Mouse (Mus musculus): ENCODE results near the gene Pik3c2b. TPM values are rescaled to one million over a fixed set of nuclear protein-coding genes. Genes with fewer than 3 reads are reported as not detected.
"Not testable (repeated sequence)": the region's sequence is repeated elsewhere in the genome, so short reads cannot be mapped to it uniquely, and the experiment has no call there.

Pik3c2b gene
- polyA plus RNA-seq, 1 experiment from 2014 or later, result 6.3 TPM

DNA sequence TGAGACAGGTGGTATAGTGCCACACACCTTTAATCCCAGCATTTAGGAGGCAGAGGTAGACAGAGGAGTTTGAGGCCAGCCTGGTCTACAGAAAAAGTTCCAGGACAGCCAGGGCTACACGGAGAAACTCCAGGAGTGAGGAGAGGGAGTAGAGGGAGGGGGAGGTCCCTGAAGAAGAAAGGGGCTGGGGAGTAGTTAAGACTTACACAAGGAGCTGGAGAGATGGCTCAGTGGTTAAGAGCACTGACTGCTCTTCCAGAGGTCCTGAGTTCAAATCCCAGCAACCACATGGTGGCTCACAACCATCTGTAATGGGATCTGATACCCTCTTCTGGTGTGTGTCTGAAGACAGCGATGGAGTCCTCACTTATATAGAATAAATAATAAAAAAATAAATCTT lies 23.5 kb upstream of the Pik3c2b start:
- peaks cover 24% of the 10 kb centered on the region for H3K36me3 ChIP-seq
- H3K9me3 ChIP-seq (replicated peaks); H3K4me2 ChIP-seq; H3K27me3 ChIP-seq; ATAC-seq (replicated peaks; ENCODE audit: low FRiP score); H3K4me1 ChIP-seq; H3K9ac ChIP-seq; H3K27ac ChIP-seq; H3K4me3 ChIP-seq (replicated peaks): not testable (repeated sequence)
- 98% methylated on average over 2 of the region's 2 CpGs for WGBS

DNA sequence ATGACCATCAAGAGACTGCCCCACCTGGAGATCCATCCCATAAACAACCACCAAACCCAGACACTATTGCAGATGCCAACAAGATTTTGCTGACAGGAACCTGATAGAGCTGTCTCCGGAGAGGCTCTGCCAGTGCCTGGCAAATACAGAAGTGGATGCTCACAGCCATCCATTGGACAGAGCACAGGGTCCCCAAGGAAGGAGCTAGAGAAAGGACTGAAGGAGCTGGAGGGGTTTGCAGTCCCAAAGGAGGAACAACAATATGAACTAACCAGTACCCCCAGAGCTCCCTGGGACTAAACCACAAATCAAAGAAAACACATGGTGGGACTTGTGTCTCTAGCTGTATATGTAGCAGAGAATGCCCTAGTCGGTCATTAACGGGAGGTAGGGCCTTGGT lies 21.7 kb upstream of the Pik3c2b start:
- Histone ChIP-seq H3K4me3 (replicated peaks) (peak overlapping the region; percentile 94), H3K4me2 (peak overlapping the region; percentile 60), H3K36me3 (peaks cover 10% of the 10 kb centered on the region)
- not testable (repeated sequence) for ATAC-seq (replicated peaks; ENCODE audit: low FRiP score); H3K27ac ChIP-seq; H3K4me1 ChIP-seq; H3K9ac ChIP-seq; H3K9me3 ChIP-seq (replicated peaks); H3K27me3 ChIP-seq
- WGBS, result 90% methylated on average over 3 of the region's 3 CpGs

DNA sequence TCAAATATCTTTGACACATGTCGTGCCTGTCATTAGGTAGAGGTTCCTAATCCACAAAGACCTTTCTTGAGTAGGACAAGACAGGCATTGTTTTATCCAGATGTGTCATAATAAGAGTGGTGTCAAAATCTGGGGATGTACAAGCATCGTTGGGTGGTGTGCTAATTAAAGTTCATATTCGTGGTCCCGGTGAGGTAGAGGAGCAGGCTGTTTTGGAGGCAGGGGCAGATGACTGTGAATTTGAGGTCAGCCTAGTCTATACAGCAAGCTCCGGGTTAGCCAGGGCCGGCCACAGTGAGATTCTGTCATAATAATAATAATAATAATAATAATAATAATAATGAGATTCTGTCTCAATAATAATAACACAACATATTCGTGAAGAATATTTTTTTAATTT lies 21.0 kb upstream of the Pik3c2b start:
- no peak for ATAC-seq (replicated peaks; ENCODE audit: low FRiP score)
- Histone ChIP-seq H3K27me3 (no peaks in the 10 kb centered on the region), H3K27ac (no peak overlapping the region), H3K4me2 (peak overlapping the region; percentile 60), H3K4me3 (replicated peaks) (peak overlapping the region; percentile 94), H3K4me1 (peaks cover 8% of the 10 kb centered on the region), H3K9ac (peak overlapping the region; percentile 97), H3K36me3 (peaks cover 3% of the 10 kb centered on the region; the same call in 1 of the 2 replicates), H3K9me3 (replicated peaks) (no peaks in the 10 kb centered on the region)
- 38% methylated on average over 7 of the region's 7 CpGs for WGBS

- no peaks in the 10 kb centered on the region for H3K9me3 ChIP-seq (replicated peaks)
- peak overlapping the region; percentile 94 for H3K4me3 ChIP-seq (replicated peaks)
- ATAC-seq (replicated peaks; ENCODE audit: low FRiP score), result peak; percentile 97
- 1% methylated on average over 40 of the region's 40 CpGs for WGBS
- no peaks in the 10 kb centered on the region for H3K27me3 ChIP-seq
- H3K4me2 ChIP-seq, result peak overlapping the region; percentile 60
- H3K9ac ChIP-seq, result peak overlapping the region; percentile 97
- peaks cover 8% of the 10 kb centered on the region for H3K4me1 ChIP-seq
- peak overlapping the region; percentile 95 for H3K27ac ChIP-seq
- 0 out of 2 replicates have a peak, but pooled peaks cover 3% of the 10 kb centered on the region for H3K36me3 ChIP-seq
Measured at GRCm38 (mm10) chr1:133025051-133025795, 20.2 kb upstream of the Pik3c2b start.

GRCm38 (mm10) chr1:133025796-133026190 lies 19.7 kb upstream of the Pik3c2b start:
- H3K27me3 ChIP-seq; H3K36me3 ChIP-seq; H3K4me1 ChIP-seq; H3K9me3 ChIP-seq (replicated peaks); ATAC-seq (replicated peaks; ENCODE audit: low FRiP score); H3K27ac ChIP-seq: not testable (repeated sequence)
- Histone ChIP-seq H3K9ac (peak overlapping the region; percentile 97), H3K4me2 (peak overlapping the region; percentile 60), H3K4me3 (replicated peaks) (peak overlapping the region; percentile 94)
- WGBS, result 30% methylated on average over 23 of the region's 23 CpGs

GRCm38 (mm10) chr1:133027126-133027525 lies 18.3 kb upstream of the Pik3c2b start:
- Histone ChIP-seq H3K4me1 (peaks cover 8% of the 10 kb centered on the region), H3K4me2 (no peak overlapping the region), H3K27me3 (no peaks in the 10 kb centered on the region), H3K4me3 (replicated peaks) (no peak overlapping the region), H3K9ac (no peak overlapping the region), H3K27ac (no peak overlapping the region), H3K36me3 (no peaks in the 10 kb centered on the region), H3K9me3 (replicated peaks) (no peaks in the 10 kb centered on the region)
- no peak for ATAC-seq (replicated peaks; ENCODE audit: low FRiP score)
- WGBS, result 94% methylated on average over 2 of the region's 2 CpGs

DNA sequence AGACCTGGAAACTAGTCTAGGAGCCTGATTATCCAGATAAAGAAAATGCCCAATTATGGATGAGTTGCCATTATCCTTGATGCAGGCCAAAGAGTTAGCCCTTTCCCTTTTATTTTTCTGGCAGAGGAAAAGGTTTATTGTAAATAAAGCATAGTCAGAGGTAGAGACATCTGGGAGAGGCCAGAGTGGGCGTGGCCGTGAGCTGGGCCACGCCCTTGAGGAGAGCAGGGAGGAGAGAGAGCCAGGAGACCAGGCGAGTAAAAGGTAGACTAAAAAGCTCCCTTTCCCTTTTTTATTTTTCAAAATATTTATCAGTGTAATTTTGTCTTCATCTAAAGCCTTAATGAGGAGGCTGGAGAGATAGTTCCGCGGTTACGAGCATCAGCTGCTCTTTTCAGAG lies 17.5 kb upstream of the Pik3c2b start:
- H3K27me3 ChIP-seq, result no peaks in the 10 kb centered on the region
- WGBS, result 40% methylated on average over 7 of the region's 7 CpGs

GRCm38 (mm10) chr1:133029744-133030143 lies 15.7 kb upstream of the Pik3c2b start:
- no peaks in the 10 kb centered on the region for H3K36me3 ChIP-seq
- no peak overlapping the region for H3K9ac ChIP-seq
- no peak overlapping the region for H3K27ac ChIP-seq
- H3K4me1 ChIP-seq, result peaks cover 9% of the 10 kb centered on the region
- no peak for ATAC-seq (replicated peaks; ENCODE audit: low FRiP score)
- no peaks in the 10 kb centered on the region for H3K9me3 ChIP-seq (replicated peaks)
- H3K4me2 ChIP-seq, result no peak overlapping the region
- no peak overlapping the region for H3K4me3 ChIP-seq (replicated peaks)
- no peaks in the 10 kb centered on the region for H3K27me3 ChIP-seq
- 76% methylated on average over 3 of the region's 3 CpGs for WGBS

More for the DNA sequence above, 17.5 kb upstream of the Pik3c2b start:
- no peak overlapping the region for H3K4me3 ChIP-seq (replicated peaks)
- peaks cover 15% of the 10 kb centered on the region for H3K4me1 ChIP-seq
- H3K9me3 ChIP-seq (replicated peaks), result no peaks in the 10 kb centered on the region
- ATAC-seq (replicated peaks; ENCODE audit: low FRiP score), result no peak
- no peak overlapping the region for H3K4me2 ChIP-seq
- H3K27ac ChIP-seq, result no peak overlapping the region
- no peaks in the 10 kb centered on the region for H3K36me3 ChIP-seq
- no peak overlapping the region for H3K9ac ChIP-seq

DNA sequence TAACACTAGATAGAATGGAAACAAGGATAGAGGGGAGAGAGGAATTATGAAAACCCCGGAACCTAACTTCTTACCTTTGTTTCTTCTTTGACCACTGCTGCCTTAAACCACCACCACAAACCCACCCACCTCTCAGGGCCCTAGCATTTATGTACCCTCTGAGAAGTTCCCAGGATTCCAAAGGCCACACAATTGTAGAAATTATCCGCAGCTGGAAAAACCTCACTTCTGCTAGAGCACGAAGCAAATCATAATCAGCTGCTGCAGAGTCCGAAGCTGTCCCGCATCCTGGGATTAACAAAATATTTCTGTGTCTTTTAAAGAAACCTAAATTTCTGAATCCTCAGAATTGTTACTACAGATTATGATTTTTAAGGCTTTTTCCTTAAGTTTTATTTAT lies 15.0 kb upstream of the Pik3c2b start, which contains the start of gene Mdm4:
Gene Mdm4 (minus strand): TSS at position 101 of the 400 bp plus-strand sequence.
- ATAC-seq (replicated peaks; ENCODE audit: low FRiP score), result no peak

DNA sequence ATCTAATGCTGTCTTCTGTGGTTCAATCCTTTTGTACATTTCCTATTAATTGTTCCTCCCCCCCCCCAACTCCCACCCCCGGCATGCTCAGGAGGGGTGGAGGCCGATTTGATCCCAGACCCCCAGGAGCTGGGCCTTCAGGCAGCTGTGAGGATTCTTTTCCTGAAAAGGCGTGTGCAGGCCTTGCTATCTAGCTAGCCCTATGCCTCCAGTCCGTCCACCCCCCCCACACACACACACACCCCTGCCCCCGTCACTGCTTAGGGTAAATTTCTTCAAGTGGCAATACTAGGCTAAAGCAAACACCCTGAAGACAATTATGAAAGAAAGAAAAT lies 12.5 kb upstream of the Pik3c2b start:
- H3K4me2 ChIP-seq, result peak overlapping the region; percentile 57
- no peaks in the 10 kb centered on the region for H3K27me3 ChIP-seq
- no peaks in the 10 kb centered on the region for H3K9me3 ChIP-seq (replicated peaks)
- peak overlapping the region; percentile 43 for H3K9ac ChIP-seq
- H3K4me3 ChIP-seq (replicated peaks), result peak overlapping the region; percentile 65
- peaks cover 9% of the 10 kb centered on the region for H3K4me1 ChIP-seq
- H3K27ac ChIP-seq, result peak overlapping the region; percentile 79
- ATAC-seq (replicated peaks; ENCODE audit: low FRiP score), result peak; percentile 23; the same call in 1 of the 2 replicates
- no peaks in the 10 kb centered on the region for H3K36me3 ChIP-seq
- WGBS, result 15% methylated on average over 5 of the region's 5 CpGs

More for the DNA sequence above, 15.0 kb upstream of the Pik3c2b start, which contains the start of gene Mdm4:
- Histone ChIP-seq H3K4me1 (peaks cover 9% of the 10 kb centered on the region), H3K9ac (no peak within 1 kb of the TSS), H3K27me3 (no peaks in the 10 kb centered on the region), H3K27ac (no peak within 1 kb of the TSS), H3K4me2 (no peak within 1 kb of the TSS), H3K4me3 (replicated peaks) (no peak within 1 kb of the TSS), H3K36me3 (no peaks in the 10 kb centered on the region), H3K9me3 (replicated peaks) (no peaks in the 10 kb centered on the region)
- 92% methylated on average over 5 of the region's 5 CpGs for WGBS

GRCm38 (mm10) chr1:133033316-133034090 lies 12.0 kb upstream of the Pik3c2b start:
- under 1% methylated on average over 28 of the region's 28 CpGs for WGBS
- H3K27me3 ChIP-seq, result no peaks in the 10 kb centered on the region
- H3K9ac ChIP-seq, result peak overlapping the region; percentile 43
- ATAC-seq (replicated peaks; ENCODE audit: low FRiP score), result peak; percentile 84
- peak overlapping the region; percentile 79 for H3K27ac ChIP-seq
- H3K4me2 ChIP-seq, result peak overlapping the region; percentile 57
- no peaks in the 10 kb centered on the region for H3K36me3 ChIP-seq
- H3K4me1 ChIP-seq, result peaks cover 9% of the 10 kb centered on the region
- H3K4me3 ChIP-seq (replicated peaks), result peak overlapping the region; percentile 65
- no peaks in the 10 kb centered on the region for H3K9me3 ChIP-seq (replicated peaks)

DNA sequence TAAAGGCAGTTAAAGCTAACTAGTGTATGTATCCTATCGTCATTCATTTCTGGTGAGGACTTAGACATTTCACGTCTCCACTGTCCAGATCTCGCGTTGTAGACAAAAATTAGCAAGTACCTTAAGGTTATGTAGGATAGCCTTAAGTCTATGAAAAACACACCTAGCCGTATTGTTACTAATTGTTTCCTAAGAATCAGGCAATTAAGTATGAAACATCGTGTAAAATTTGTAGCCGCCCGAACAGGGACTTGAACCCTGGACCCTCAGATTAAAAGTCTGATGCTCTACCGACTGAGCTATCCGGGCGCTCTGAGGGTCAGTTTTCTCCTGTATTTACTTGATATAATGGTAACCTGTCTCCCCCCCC lies 11.4 kb upstream of the Pik3c2b start:
- Histone ChIP-seq H3K9ac (no peak overlapping the region), H3K27me3 (no peaks in the 10 kb centered on the region), H3K4me2 (peak overlapping the region; percentile 57), H3K4me3 (replicated peaks) (peak overlapping the region; percentile 65), H3K36me3 (no peaks in the 10 kb centered on the region), H3K9me3 (replicated peaks) (no peaks in the 10 kb centered on the region), H3K27ac (peak overlapping the region; percentile 79; the same call in 1 of the 2 replicates), H3K4me1 (peaks cover 9% of the 10 kb centered on the region)
- peak; percentile 69 for ATAC-seq (replicated peaks; ENCODE audit: low FRiP score)
- 3% methylated on average over 11 of the region's 11 CpGs for WGBS
